Mouse (Mus musculus): ENCODE measurements around the gene 1600012H06Rik. TPM values are rescaled to one million over a fixed set of nuclear protein-coding genes. Genes with fewer than 3 reads are reported as not detected.
A peak's percentile ranks its signal among the peaks of the same experiment; 100 is the strongest.
"Not testable (repeated sequence)": the region's sequence is repeated elsewhere in the genome, so short reads cannot be mapped to it uniquely, and the experiment has no call there.

Gene 1600012H06Rik
- polyA plus RNA-seq (2015; fragmentation: Nextera tagmentation; extraction: Ambion mirVana), result 37.5 and 39.3 TPM in 2 replicates

DNA sequence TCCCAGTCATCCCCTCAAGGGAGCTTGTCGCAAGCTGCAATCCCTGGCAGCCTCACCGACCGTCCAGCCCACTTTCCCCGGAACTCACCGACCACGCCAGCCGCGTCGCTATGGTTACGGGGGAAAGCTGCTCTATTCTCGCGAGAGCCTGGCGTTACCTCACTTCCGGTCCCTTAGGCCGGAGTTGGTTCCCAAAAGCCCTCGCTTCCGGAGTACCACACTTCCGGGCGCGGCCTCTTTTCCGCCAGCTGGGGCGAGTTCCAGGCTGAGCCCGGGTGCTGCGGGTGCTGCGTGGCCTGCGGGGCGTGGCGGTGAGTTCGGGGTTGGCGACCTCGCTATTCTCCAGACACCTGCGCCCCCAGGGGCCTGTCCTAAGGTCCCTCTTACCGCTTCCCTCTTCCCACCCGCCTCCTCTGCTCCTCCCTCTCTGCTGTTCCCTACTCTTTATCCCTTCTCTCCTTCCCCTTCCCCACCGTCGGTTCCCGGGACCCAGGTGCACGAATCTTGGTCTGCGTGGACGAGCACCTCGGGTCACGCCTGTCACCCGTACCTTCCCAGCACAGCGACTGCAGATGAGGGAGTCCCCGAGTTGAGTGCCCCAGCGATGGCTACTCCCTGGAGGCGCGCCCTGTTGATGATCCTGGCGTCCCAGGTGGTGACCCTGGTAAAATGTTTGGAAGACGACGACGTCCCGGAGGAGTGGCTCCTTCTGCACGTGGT is at the start of gene 1600012H06Rik, which contains the start of gene Wdr27:
TSS of gene 1600012H06Rik (plus strand) at position 176 of the 720 bp plus-strand sequence.
TSS of gene Wdr27 (minus strand) at position 150 of the 720 bp plus-strand sequence.
- peak within 1 kb of the TSS; percentile 83 for H3K27ac ChIP-seq
- peaks cover 10% of the 10 kb centered on the region; the same call in 1 of the 2 replicates for H3K4me1 ChIP-seq
- H3K9me3 ChIP-seq, result no peaks in the 10 kb centered on the region
- peaks cover 9% of the 10 kb centered on the region for H3K36me3 ChIP-seq
- H3K27me3 ChIP-seq (replicated peaks), result no peaks in the 10 kb centered on the region
- under 1% methylated on average over 54 of the region's 54 CpGs for WGBS
- peak within 1 kb of the TSS; percentile 65 for H3K9ac ChIP-seq
- peak; percentile 98 for ATAC-seq (ENCODE audit: insufficient read depth, low FRiP score, low read depth)
- peak within 1 kb of the TSS; percentile 82 for H3K4me3 ChIP-seq (replicated peaks)
- peak within 1 kb of the TSS; percentile 76 for H3K4me2 ChIP-seq

- H3K4me3 ChIP-seq (replicated peaks); H3K4me1 ChIP-seq; H3K9me3 ChIP-seq; ATAC-seq (ENCODE audit: insufficient read depth, low FRiP score, low read depth); H3K36me3 ChIP-seq; H3K4me2 ChIP-seq; H3K27me3 ChIP-seq (replicated peaks); H3K27ac ChIP-seq; H3K9ac ChIP-seq: not testable (repeated sequence)
These were observed 47.9 kb upstream of the 1600012H06Rik start for GRCm38 (mm10) chr17:14895058-14895457.

DNA sequence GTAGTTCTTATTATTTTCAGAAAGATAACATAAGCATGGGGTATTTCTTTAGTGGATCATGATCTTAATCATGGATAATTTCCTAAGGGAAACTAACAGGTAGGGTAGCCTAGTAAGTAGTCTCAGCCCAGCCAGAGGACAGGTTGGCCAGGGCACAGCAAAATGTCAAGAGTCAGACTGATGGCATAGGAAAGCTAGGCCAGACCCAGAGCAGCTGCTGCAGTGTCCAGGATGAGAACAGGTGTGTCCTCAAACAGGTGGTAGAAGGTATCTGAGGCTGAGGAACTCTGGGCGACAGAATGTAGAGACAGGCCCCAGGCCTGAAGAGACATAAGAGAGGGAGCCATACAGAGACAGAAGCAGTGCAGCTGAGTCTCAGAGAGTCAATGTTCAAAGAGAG is 44.0 kb upstream of the 1600012H06Rik start:
- Histone ChIP-seq H3K36me3 (no peaks in the 10 kb centered on the region), H3K9ac (no peak overlapping the region), H3K9me3 (no peaks in the 10 kb centered on the region), H3K4me3 (replicated peaks) (no peak overlapping the region), H3K4me1 (no peaks in the 10 kb centered on the region), H3K27me3 (replicated peaks) (no peaks in the 10 kb centered on the region), H3K4me2 (no peak overlapping the region), H3K27ac (no peak overlapping the region)
- WGBS, result 77% methylated on average over 1 of the region's 1 CpGs
- no peak for ATAC-seq (ENCODE audit: insufficient read depth, low FRiP score, low read depth)

GRCm38 (mm10) chr17:14903212-14903611 is 39.8 kb upstream of the 1600012H06Rik start:
- Histone ChIP-seq H3K4me1 (peaks cover 3% of the 10 kb centered on the region; the same call in 1 of the 2 replicates), H3K9ac (no peak overlapping the region), H3K9me3 (no peaks in the 10 kb centered on the region), H3K4me2 (no peak overlapping the region), H3K4me3 (replicated peaks) (no peak overlapping the region), H3K27me3 (replicated peaks) (no peaks in the 10 kb centered on the region), H3K27ac (no peak overlapping the region), H3K36me3 (no peaks in the 10 kb centered on the region)
- WGBS, result 84% methylated on average over 3 of the region's 3 CpGs
- ATAC-seq (ENCODE audit: insufficient read depth, low FRiP score, low read depth), result no peak

- Histone ChIP-seq H3K9me3 (no peaks in the 10 kb centered on the region), H3K27me3 (replicated peaks) (no peaks in the 10 kb centered on the region), H3K4me1 (peaks cover 3% of the 10 kb centered on the region; the same call in 1 of the 2 replicates), H3K9ac (no peak overlapping the region), H3K4me2 (no peak overlapping the region), H3K4me3 (replicated peaks) (no peak overlapping the region), H3K36me3 (no peaks in the 10 kb centered on the region), H3K27ac (no peak overlapping the region)
- no peak for ATAC-seq (ENCODE audit: insufficient read depth, low FRiP score, low read depth)
- 79% methylated on average over 6 of the region's 6 CpGs for WGBS
These were observed 38.8 kb upstream of the 1600012H06Rik start for GRCm38 (mm10) chr17:14904206-14904605.

- no peak for ATAC-seq (ENCODE audit: insufficient read depth, low FRiP score, low read depth)
- H3K4me2 ChIP-seq, result no peak overlapping the region
- peaks cover 3% of the 10 kb centered on the region; the same call in 1 of the 2 replicates for H3K4me1 ChIP-seq
- no peaks in the 10 kb centered on the region for H3K9me3 ChIP-seq
- WGBS, result 47% methylated on average over 7 of the region's 7 CpGs
- no peak overlapping the region for H3K27ac ChIP-seq
- H3K9ac ChIP-seq, result no peak overlapping the region
- H3K27me3 ChIP-seq (replicated peaks), result no peaks in the 10 kb centered on the region
- no peaks in the 10 kb centered on the region for H3K36me3 ChIP-seq
- no peak overlapping the region for H3K4me3 ChIP-seq (replicated peaks)
These were observed 38.2 kb upstream of the 1600012H06Rik start for GRCm38 (mm10) chr17:14904637-14905265.

GRCm38 (mm10) chr17:14906611-14907010 is 36.4 kb upstream of the 1600012H06Rik start:
- Histone ChIP-seq H3K9me3 (no peaks in the 10 kb centered on the region), H3K4me3 (replicated peaks) (no peak overlapping the region), H3K9ac (no peak overlapping the region), H3K4me2 (no peak overlapping the region), H3K27me3 (replicated peaks) (no peaks in the 10 kb centered on the region), H3K36me3 (no peaks in the 10 kb centered on the region), H3K27ac (no peak overlapping the region), H3K4me1 (peaks cover 3% of the 10 kb centered on the region; the same call in 1 of the 2 replicates)
- no peak for ATAC-seq (ENCODE audit: insufficient read depth, low FRiP score, low read depth)
- 24% methylated on average over 1 of the region's 1 CpGs for WGBS

DNA sequence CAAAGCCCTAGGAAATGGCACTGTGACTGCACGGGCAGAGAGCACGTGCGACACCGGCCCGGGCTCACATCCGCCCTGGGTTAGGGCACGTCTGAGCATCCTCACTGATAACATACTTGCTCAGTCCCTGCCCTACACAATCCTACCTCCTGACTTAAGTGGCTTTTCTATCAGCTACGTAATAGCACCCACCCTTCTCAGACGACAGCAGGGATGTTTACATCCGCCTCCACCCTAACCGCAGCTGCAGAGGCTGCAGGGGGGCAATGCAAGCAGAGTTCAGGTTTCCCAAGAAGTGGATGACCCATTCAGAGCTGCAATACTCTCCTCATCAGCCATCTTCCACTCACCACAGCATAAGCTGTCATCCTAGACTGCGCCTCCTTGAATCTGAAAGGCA is 35.8 kb upstream of the 1600012H06Rik start:
- no peak for ATAC-seq (ENCODE audit: insufficient read depth, low FRiP score, low read depth)
- WGBS, result 63% methylated on average over 12 of the region's 12 CpGs
- Histone ChIP-seq H3K4me3 (replicated peaks) (no peak overlapping the region), H3K9me3 (no peaks in the 10 kb centered on the region), H3K4me2 (no peak overlapping the region), H3K4me1 (peaks cover 3% of the 10 kb centered on the region; the same call in 1 of the 2 replicates), H3K36me3 (no peaks in the 10 kb centered on the region), H3K27me3 (replicated peaks) (no peaks in the 10 kb centered on the region), H3K27ac (no peak overlapping the region), H3K9ac (no peak overlapping the region)

DNA sequence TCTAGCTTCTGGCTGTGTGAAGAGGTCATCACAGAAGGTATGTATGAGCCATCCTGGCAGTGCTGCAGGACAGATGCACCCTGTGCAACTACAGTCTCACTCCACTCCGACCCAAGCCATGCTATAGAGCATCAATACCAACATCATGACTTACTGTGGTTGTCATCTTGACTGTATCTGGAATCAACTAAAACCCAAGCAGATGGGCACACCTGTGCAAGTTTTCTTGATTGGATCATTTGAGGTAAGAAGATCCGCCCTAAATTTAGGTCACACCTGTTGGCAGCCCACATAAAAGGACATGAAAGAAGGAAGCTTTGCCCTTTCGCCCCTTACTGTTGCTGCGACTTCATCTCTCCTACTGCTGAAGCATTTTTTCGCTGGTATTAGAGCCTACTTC is 33.7 kb upstream of the 1600012H06Rik start:
- Histone ChIP-seq H3K4me2 (no peak overlapping the region), H3K9me3 (no peaks in the 10 kb centered on the region), H3K27me3 (replicated peaks) (no peaks in the 10 kb centered on the region), H3K9ac (no peak overlapping the region), H3K36me3 (no peaks in the 10 kb centered on the region), H3K27ac (no peak overlapping the region), H3K4me1 (peaks cover 3% of the 10 kb centered on the region; the same call in 1 of the 2 replicates), H3K4me3 (replicated peaks) (no peak overlapping the region)
- WGBS, result 82% methylated on average over 5 of the region's 5 CpGs
- no peak for ATAC-seq (ENCODE audit: insufficient read depth, low FRiP score, low read depth)

GRCm38 (mm10) chr17:14910771-14911170 is 32.2 kb upstream of the 1600012H06Rik start:
- no peak for ATAC-seq (ENCODE audit: insufficient read depth, low FRiP score, low read depth)
- 88% methylated on average over 5 of the region's 5 CpGs for WGBS
- Histone ChIP-seq H3K27ac (no peak overlapping the region), H3K27me3 (replicated peaks) (no peaks in the 10 kb centered on the region), H3K4me1 (no peaks in the 10 kb centered on the region), H3K9me3 (no peaks in the 10 kb centered on the region), H3K36me3 (no peaks in the 10 kb centered on the region), H3K9ac (no peak overlapping the region), H3K4me3 (replicated peaks) (no peak overlapping the region), H3K4me2 (no peak overlapping the region)

DNA sequence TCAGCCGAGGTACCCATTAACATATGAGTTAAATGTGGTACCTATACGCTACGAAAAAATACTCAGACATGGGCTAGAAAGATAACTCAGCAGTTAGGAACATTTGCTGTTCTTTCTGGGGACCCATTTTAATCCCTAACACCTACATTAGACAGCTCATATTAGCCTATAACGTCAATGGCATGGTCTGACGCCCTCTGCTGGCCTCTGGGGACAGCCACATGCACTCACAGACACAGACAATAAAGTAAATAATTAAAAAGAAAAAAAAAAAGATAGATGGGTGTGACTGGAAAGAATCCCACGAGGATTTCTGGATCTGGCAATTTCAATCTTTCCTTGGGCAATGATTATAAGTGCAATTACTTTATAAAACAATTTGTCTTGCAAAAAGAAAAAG is 30.6 kb upstream of the 1600012H06Rik start:
- Histone ChIP-seq H3K4me2 (no peak overlapping the region), H3K4me3 (replicated peaks) (no peak overlapping the region), H3K27ac (no peak overlapping the region), H3K9me3 (no peaks in the 10 kb centered on the region), H3K27me3 (replicated peaks) (no peaks in the 10 kb centered on the region), H3K4me1 (no peaks in the 10 kb centered on the region), H3K9ac (no peak overlapping the region), H3K36me3 (no peaks in the 10 kb centered on the region)
- no peak for ATAC-seq (ENCODE audit: insufficient read depth, low FRiP score, low read depth)
- 53% methylated on average over 6 of the region's 6 CpGs for WGBS

- no peak overlapping the region for H3K4me2 ChIP-seq
- no peak overlapping the region for H3K4me3 ChIP-seq (replicated peaks)
- H3K27me3 ChIP-seq (replicated peaks), result no peaks in the 10 kb centered on the region
- 90% methylated on average over 8 of the region's 8 CpGs for WGBS
- H3K27ac ChIP-seq, result no peak overlapping the region
- no peak for ATAC-seq (ENCODE audit: insufficient read depth, low FRiP score, low read depth)
- H3K4me1 ChIP-seq, result no peaks in the 10 kb centered on the region
- H3K36me3 ChIP-seq, result no peaks in the 10 kb centered on the region
- H3K9me3 ChIP-seq, result no peaks in the 10 kb centered on the region
- H3K9ac ChIP-seq, result no peak overlapping the region
These were observed 30.0 kb upstream of the 1600012H06Rik start for GRCm38 (mm10) chr17:14912981-14913380.
